Mouse (Mus musculus) hindbrain, embryonic 14.5 days (tissue): Measurements from ENCODE around the gene Terb1. TPM values are rescaled to one million over a fixed set of nuclear protein-coding genes. Genes with fewer than 3 reads are reported as not detected.

Experiments used
- ATAC-seq: fragments of 200-750 bp; cut with Nextera tagmentation; 2 replicates; pipeline ENCODE4 v1.8.0; 2017; ENCODE audit warnings: moderate number of reproducible peaks, mild to moderate bottlenecking, moderate TSS enrichment, moderate library complexity; ENCODE audit not compliant: low FRiP score
- DNase-seq: peaks from one replicate; pipeline ENCODE4 v3.0.0-alpha.2; 2015; ENCODE audit warnings: low spot score
- H3K27ac ChIP-seq: fragments of 300-500 bp; sonication (generic); 2 replicates; pipeline ENCODE4 v1.5.1; 2014; ENCODE audit warnings: mild to moderate bottlenecking, moderate library complexity
- H3K27me3 ChIP-seq: fragments of 300-500 bp; sonication (generic); 2 replicates; pipeline ENCODE4 v1.6.1; 2014; ENCODE audit warnings: mild to moderate bottlenecking, low read length, mixed read lengths; ENCODE audit not compliant: control insufficient read depth, insufficient read depth
- H3K36me3 ChIP-seq: fragments of 300-500 bp; sonication (generic); replicated peaks from 2 replicates; pipeline ENCODE4 v1.6.1; 2014; ENCODE audit not compliant: control insufficient read depth, insufficient read depth
- H3K4me1 ChIP-seq: fragments of 300-500 bp; sonication (generic); replicated peaks from 2 replicates; pipeline ENCODE4 v1.6.1; 2014; ENCODE audit warnings: antibody characterized with exemption, low read length, mixed read lengths; ENCODE audit not compliant: control insufficient read depth, insufficient read depth
- H3K4me2 ChIP-seq: fragments of 300-500 bp; sonication (generic); replicated peaks from 2 replicates; pipeline ENCODE4 v1.6.1; 2014; ENCODE audit warnings: mild to moderate bottlenecking, moderate library complexity
- H3K4me3 ChIP-seq: fragments of 300-500 bp; sonication (generic); replicated peaks from 2 replicates; pipeline ENCODE4 v1.5.1; 2014; ENCODE audit warnings: mild to moderate bottlenecking, low read length
- H3K9ac ChIP-seq: fragments of 300-500 bp; sonication (generic); 2 replicates; pipeline ENCODE4 v1.6.1; 2014
- H3K9me3 ChIP-seq: fragments of 300-500 bp; sonication (generic); 2 replicates; pipeline ENCODE4 v1.6.1; 2016; ENCODE audit warnings: low read length; ENCODE audit not compliant: control insufficient read depth
- WGBS: fragments of 180-500 bp; shearing (Covaris S2); extraction: QIAGEN DNeasy Blood & Tissue Kit; methylation state at CpG from one replicate; pipeline ENCODE4 v1.1.7; 2014; 5-methylcytosine and 5-hydroxymethylcytosine counted together
- polyA plus RNA-seq: library from polyadenylated mRNA; unstranded; fragments of >200 nt; fragmentation: Nextera tagmentation; extraction: Ambion mirVana; gene quantifications from 2 replicates; pipeline ENCODE4 v1.2.1, GENCODE M21; 2014

Gene Terb1
- polyA plus RNA-seq: 0.78 and 0.83 TPM in 2 replicates

DNA sequence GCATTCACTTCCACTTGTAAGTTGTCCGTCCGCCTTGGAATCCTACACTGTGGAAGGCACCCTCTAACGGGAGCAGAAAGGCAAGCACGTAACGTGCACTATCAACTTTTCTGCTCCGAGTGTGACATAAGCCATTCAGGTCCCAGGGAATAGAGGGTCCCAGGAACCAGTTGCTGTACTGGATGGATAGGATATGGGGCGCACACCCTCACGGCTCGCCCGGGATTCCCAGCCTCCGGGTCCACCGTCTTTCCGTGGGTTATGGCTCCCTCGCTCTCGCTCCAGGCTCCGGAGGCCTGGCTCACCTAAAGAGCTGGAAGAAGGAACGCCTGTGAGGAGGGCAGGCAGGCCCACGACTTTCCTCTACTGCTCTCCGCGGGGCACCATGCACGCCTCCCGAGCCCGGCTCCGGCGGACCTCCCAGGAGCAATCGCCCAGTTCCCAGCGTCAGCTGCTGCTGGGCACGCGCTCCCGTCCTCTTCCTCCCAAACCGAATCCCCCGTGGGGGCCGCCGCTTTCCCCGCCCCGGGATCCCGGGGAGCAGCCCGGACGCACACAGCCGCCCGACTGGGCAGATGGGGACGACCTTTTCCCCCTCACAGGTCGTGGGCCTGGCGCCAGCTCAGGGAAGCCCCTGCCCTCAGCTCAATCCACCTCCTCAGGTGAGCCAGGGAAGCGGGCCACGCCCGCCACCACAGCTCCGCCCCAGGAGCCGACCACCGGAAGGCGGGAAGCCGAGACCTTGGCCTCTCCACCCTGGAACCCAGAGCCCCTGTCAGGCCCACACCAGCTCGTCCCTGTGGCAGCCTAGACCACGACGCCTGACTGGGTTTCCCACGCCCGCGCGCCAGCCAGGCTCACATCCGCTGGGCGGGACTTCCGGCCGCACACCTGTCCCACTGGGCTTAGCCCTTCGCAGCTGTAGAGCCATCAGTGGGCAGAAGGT is at the start of gene Terb1:
Gene Terb1 (minus strand): TSS at position 850 of the 946 bp plus-strand sequence.
- Histone ChIP-seq H3K27ac (no peak within 1 kb of the TSS), H3K4me2 (peak within 1 kb of the TSS; percentile 100), H3K4me1 (peaks cover 11% of the 10 kb centered on the region; the same call in 1 of the 2 replicates), H3K9me3 (no peaks in the 10 kb centered on the region), H3K9ac (peak within 1 kb of the TSS; percentile 85), H3K4me3 (peak within 1 kb of the TSS; percentile 62), H3K27me3 (no peaks in the 10 kb centered on the region), H3K36me3 (peaks cover 29% of the 10 kb centered on the region)
- WGBS: 1% methylated on average over 64 of the region's 64 CpGs
- ATAC-seq (peak; percentile 85), DNase-seq (peak; percentile 34)

DNA sequence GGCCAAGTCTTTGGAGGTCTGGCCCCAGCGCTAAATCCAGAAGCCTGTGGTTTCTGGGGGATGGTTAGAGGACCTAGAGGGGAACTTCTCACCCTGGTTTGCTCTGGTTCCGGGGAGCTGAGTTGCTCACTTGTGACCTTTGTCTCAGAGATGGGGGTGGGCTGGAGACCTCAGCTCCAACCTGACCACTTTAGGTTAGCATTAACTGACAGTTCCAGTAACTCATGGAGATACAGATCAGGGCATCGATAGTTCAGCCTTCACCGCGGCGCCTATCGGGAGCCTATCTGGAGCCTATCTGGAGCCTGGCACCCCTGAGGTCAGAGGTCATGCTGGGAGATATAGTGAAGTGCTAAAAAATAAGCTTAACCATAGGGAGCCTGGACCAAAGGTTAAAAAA is 47.5 kb upstream of the Terb1 start:
- Histone ChIP-seq H3K4me2 (no peak overlapping the region), H3K9me3 (no peaks in the 10 kb centered on the region), H3K27me3 (no peaks in the 10 kb centered on the region), H3K36me3 (no peaks in the 10 kb centered on the region), H3K27ac (no peak overlapping the region), H3K4me1 (no peaks in the 10 kb centered on the region), H3K9ac (no peak overlapping the region), H3K4me3 (no peak overlapping the region)
- no peak for ATAC-seq
- no peak for DNase-seq
- 83% methylated on average over 7 of the region's 7 CpGs for WGBS

DNA sequence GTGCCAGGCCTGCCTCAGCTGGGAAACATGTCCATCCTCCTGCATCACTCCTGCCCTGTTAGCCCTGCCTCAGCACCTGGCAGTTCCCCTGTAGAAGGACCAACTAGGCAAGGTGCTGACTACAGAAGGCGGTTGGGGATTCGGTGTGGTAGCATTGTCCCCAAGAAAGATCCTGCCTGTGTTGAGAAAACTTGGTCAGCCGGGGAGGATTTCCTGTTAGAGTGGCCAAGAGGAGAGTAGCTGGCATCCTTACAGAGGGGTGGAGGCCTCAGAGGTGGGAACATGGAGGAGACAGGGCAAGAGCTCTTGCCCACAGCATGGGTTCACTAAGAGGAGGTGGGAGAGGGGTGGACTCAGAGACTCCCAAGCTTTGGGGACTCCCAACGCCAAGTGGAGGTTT is 45.5 kb upstream of the Terb1 start:
- no peaks in the 10 kb centered on the region for H3K27me3 ChIP-seq
- no peak overlapping the region for H3K27ac ChIP-seq
- 86% methylated on average over 4 of the region's 4 CpGs for WGBS
- ATAC-seq (no peak), DNase-seq (no peak)
- no peak overlapping the region for H3K9ac ChIP-seq
- H3K4me1 ChIP-seq: no peaks in the 10 kb centered on the region
- H3K36me3 ChIP-seq: no peaks in the 10 kb centered on the region
- no peak overlapping the region for H3K4me2 ChIP-seq
- no peak overlapping the region for H3K4me3 ChIP-seq
- no peaks in the 10 kb centered on the region for H3K9me3 ChIP-seq

DNA sequence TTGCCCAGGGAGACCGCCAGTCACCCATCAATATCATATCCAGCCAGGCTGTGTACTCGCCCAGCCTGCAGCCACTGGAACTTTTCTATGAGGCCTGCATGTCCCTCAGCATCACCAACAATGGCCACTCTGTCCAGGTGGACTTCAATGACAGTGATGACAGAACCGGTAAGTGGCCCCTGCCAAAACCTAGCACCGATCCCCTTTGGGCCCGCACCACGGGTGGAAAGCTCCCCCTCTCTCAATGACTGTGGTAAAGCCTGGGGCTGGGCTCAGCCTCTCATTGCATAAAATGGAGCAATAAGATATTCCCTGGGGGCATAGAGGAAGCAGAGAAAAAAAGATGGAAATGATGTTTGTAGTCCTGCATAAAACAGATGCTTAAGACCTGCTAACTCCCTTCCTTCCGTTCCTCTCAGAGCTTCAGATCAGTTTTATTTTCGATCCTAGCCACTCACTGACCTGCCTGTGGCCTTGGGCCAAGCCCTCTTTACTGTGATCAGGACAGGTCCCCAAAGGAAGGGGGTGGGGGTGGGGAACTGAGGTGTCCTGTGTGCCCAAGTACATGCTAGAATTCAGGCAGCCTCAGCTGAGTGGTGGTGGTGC is 33.8 kb upstream of the Terb1 start:
- Histone ChIP-seq H3K27me3 (peaks cover 50% of the 10 kb centered on the region), H3K9ac (no peak overlapping the region), H3K9me3 (no peaks in the 10 kb centered on the region), H3K36me3 (no peaks in the 10 kb centered on the region), H3K4me2 (no peak overlapping the region), H3K4me3 (no peak overlapping the region), H3K4me1 (peaks cover 14% of the 10 kb centered on the region), H3K27ac (no peak overlapping the region)
- DNase-seq (no peak), ATAC-seq (no peak)
- WGBS: 84% methylated on average over 8 of the region's 8 CpGs

DNA sequence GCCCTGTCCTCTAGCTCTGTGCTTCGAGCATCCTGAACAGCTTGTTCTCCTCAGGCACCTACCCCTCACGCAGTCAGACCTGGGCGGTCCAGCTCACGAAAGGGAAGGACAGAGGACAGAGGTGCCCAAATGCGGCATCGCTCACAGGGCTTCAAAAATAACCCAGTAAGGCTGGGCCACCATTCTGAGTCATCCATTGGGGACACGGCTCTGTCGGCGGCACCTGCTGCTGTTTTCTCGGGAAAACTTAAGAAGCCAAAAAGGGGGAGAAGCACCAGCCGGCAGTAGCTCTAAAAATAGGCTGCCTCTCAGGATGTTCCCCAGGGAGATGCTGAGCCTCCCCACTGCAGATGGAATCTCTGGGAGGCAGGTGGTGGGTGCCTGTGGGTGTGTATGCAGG is 32.5 kb upstream of the Terb1 start:
- Histone ChIP-seq H3K27me3 (peaks cover 50% of the 10 kb centered on the region), H3K4me3 (no peak overlapping the region), H3K9ac (no peak overlapping the region), H3K4me1 (peaks cover 14% of the 10 kb centered on the region), H3K36me3 (no peaks in the 10 kb centered on the region), H3K9me3 (no peaks in the 10 kb centered on the region), H3K27ac (no peak overlapping the region), H3K4me2 (no peak overlapping the region)
- ATAC-seq (no peak), DNase-seq (no peak)
- 13% methylated on average over 11 of the region's 11 CpGs for WGBS

DNA sequence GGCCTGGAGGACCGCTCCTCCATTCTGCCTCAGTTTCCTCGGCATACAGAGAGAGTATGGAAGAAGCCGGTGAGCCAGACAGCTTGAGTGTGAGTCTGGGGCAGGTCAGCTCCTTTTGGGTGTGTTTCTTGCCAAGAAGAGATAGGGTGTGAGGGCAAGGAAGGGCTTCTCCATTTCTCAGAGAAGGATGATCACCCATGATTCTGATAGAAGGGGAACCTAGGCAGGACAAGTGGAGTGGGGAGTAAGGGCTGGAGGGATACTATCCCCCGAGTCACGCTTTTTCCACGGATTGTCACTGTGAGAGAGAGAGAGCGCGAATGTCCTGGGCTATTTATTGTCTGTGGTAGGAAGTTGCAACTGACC is 31.8 kb upstream of the Terb1 start:
- H3K4me1 ChIP-seq: peaks cover 14% of the 10 kb centered on the region
- no peak for ATAC-seq
- peaks cover 50% of the 10 kb centered on the region for H3K27me3 ChIP-seq
- peak overlapping the region; percentile 59 for H3K9ac ChIP-seq
- 12% methylated on average over 8 of the region's 8 CpGs for WGBS
- H3K27ac ChIP-seq: no peak overlapping the region
- H3K4me2 ChIP-seq: peak overlapping the region; percentile 91
- H3K4me3 ChIP-seq: peak overlapping the region; percentile 51
- H3K36me3 ChIP-seq: no peaks in the 10 kb centered on the region
- no peak for DNase-seq
- no peaks in the 10 kb centered on the region for H3K9me3 ChIP-seq

DNA sequence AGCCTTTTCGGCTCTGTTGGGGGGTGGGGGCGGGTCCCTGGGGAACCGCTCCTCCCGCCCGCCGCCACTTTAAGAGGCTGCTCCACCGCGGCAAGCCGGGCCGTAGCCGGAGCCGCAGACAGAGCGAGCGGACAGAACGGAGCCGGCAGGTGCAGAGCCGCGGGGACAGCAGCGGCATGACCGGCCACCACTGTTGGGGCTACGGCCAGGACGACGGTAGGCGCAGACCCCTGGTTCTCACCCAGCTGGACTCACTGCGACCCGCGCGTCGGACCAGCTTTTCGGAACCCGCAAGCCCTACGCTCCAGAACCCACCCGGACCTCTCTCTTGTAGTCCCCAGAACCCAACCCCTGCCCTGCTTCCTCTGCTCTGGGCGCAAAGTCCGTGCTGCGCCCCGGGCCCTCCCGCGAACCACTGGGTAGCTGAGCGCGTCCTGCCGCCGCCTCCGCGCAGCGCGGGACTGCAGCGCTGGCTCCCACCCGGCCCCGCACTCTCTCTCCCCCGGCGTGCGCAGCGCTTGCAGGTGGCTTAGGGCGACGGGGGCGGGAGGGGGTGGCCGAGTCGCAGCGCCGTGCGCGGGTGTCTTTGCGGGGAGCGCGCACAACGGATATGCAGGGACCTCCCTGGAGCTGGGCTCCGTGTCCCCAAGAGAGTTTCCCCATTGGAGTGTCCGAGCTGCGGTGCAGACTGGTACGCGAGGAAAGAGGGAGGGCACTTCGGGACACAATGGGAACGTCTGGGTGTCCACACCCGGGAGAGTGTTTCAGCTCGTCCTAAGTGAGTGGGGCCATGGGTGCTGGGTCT is 31.2 kb upstream of the Terb1 start:
- no peaks in the 10 kb centered on the region for H3K9me3 ChIP-seq
- H3K4me2 ChIP-seq: peak overlapping the region; percentile 91
- H3K27ac ChIP-seq: no peak overlapping the region
- peak overlapping the region; percentile 59 for H3K9ac ChIP-seq
- no peaks in the 10 kb centered on the region for H3K36me3 ChIP-seq
- DNase-seq (no peak), ATAC-seq (peak; percentile 52; the same call in 1 of the 2 replicates)
- peaks cover 14% of the 10 kb centered on the region for H3K4me1 ChIP-seq
- H3K27me3 ChIP-seq: peaks cover 50% of the 10 kb centered on the region
- peak overlapping the region; percentile 51 for H3K4me3 ChIP-seq
- under 1% methylated on average over 69 of the region's 76 CpGs for WGBS

DNA sequence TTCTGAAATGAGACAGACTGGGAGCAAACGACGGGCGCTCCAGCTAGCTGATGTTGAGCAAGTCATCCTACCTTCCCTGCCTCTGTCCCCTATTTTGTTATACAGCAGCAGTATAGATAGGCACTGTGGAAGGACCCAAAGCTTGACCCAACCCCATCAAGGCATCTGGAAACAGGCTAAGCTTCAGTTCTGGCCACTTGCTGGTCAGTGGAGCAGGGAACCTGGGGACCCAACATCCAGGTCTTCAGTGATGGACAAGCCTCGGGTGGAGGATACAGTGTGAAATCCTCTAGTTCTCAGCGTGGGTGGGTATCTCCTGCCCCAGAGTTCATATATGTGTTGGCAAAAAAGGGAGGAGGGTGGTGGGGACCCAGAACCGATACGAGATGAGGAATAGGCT is 30.5 kb upstream of the Terb1 start:
- ATAC-seq: 0 out of 2 replicates have a peak, but pooled peaks have one; percentile 6
- H3K9ac ChIP-seq: 0 out of 2 replicates have a peak overlapping the region, but pooled peaks have one; percentile 59

DNA sequence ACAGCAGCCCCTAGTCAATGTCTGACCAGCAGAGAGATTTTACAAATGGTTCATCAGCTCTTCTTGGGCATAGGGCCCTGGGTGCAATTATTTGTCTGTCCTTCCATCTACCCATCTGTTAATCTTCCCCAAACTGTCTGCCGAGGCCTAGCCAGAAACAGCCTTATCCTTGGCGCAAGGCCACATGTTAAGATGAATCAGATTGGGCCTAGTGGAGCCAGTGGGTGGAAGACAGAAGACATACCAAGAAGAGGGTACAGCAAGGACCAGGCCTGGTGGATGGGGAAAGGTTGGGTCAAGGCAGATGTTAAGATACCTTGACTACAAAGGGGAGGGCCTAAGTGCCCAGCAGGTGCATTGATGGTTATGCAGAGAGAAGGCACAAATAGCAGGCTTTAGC is 29.9 kb upstream of the Terb1 start:
- peaks cover 20% of the 10 kb centered on the region for H3K4me1 ChIP-seq
- H3K27me3 ChIP-seq: peaks cover 50% of the 10 kb centered on the region
- no peak overlapping the region for H3K9ac ChIP-seq
- H3K36me3 ChIP-seq: no peaks in the 10 kb centered on the region
- WGBS: 82% methylated on average over 2 of the region's 2 CpGs
- H3K27ac ChIP-seq: no peak overlapping the region
- no peak overlapping the region for H3K4me2 ChIP-seq
- DNase-seq (no peak), ATAC-seq (no peak)
- H3K4me3 ChIP-seq: no peak overlapping the region
- no peaks in the 10 kb centered on the region for H3K9me3 ChIP-seq

More for the DNA sequence above, 30.5 kb upstream of the Terb1 start:
- H3K36me3 ChIP-seq: no peaks in the 10 kb centered on the region
- 33% methylated on average over 7 of the region's 7 CpGs for WGBS
- H3K9me3 ChIP-seq: no peaks in the 10 kb centered on the region
- peaks cover 50% of the 10 kb centered on the region for H3K27me3 ChIP-seq
- no peak for DNase-seq
- peaks cover 15% of the 10 kb centered on the region for H3K4me1 ChIP-seq
- H3K4me2 ChIP-seq: peak overlapping the region; percentile 91
- H3K27ac ChIP-seq: no peak overlapping the region
- peak overlapping the region; percentile 51 for H3K4me3 ChIP-seq
